Mouse (Mus musculus) forebrain, postnatal 0 days (tissue): Measurements from ENCODE around the gene Ubqlnl. TPM values are rescaled to one million over a fixed set of nuclear protein-coding genes. Genes with fewer than 3 reads are reported as not detected.

ENCODE experiments used
- ATAC-seq: fragments of 200-750 bp; cut with Nextera tagmentation; 2 replicates; pipeline ENCODE4 v1.8.0; 2017; ENCODE audit warnings: mild to moderate bottlenecking, moderate library complexity
- DNase-seq: peaks from one replicate; pipeline ENCODE4 v3.0.0-alpha.2; 2015
- H3K27ac ChIP-seq: fragments of 300-500 bp; sonication (generic); 2 replicates; pipeline ENCODE4 v1.5.1; 2014; ENCODE audit warnings: low read depth, mild to moderate bottlenecking, antibody characterized with exemption, low read length, moderate library complexity, mixed read lengths
- H3K27me3 ChIP-seq: fragments of 300-500 bp; sonication (generic); 2 replicates; pipeline ENCODE4 v1.6.1; 2014; ENCODE audit warnings: mild to moderate bottlenecking, low read length, mixed read lengths; ENCODE audit not compliant: insufficient read depth
- H3K36me3 ChIP-seq: fragments of 300-500 bp; sonication (generic); 2 replicates; pipeline ENCODE4 v1.6.1; 2014; ENCODE audit warnings: mild to moderate bottlenecking, moderate library complexity; ENCODE audit not compliant: insufficient read depth
- H3K4me1 ChIP-seq: fragments of 300-500 bp; sonication (generic); 2 replicates; pipeline ENCODE4 v1.6.1; 2014; ENCODE audit warnings: antibody characterized with exemption; ENCODE audit not compliant: insufficient read depth
- H3K4me2 ChIP-seq: fragments of 300-500 bp; sonication (generic); 2 replicates; pipeline ENCODE4 v1.6.1; 2014; ENCODE audit warnings: low read depth, mild to moderate bottlenecking, moderate library complexity
- H3K4me3 ChIP-seq: fragments of 300-500 bp; sonication (generic); 2 replicates; pipeline ENCODE4 v1.5.1; 2014; ENCODE audit warnings: low read depth, low read length, mixed read lengths
- H3K9ac ChIP-seq: fragments of 300-500 bp; sonication (generic); 2 replicates; pipeline ENCODE4 v1.6.1; 2014; ENCODE audit warnings: mild to moderate bottlenecking
- H3K9me3 ChIP-seq: fragments of 300-500 bp; sonication (generic); 2 replicates; pipeline ENCODE4 v1.6.1; 2016; ENCODE audit warnings: low read length
- CTCF ChIP-seq: sonication (generic); IDR thresholded peaks from 2 replicates; pipeline ENCODE4 v1.5.1; 2016; ENCODE audit warnings: antibody characterized with exemption, control low read depth, low read depth
- WGBS: fragments of 180-500 bp; shearing (Covaris S2); extraction: QIAGEN DNeasy Blood & Tissue Kit; methylation state at CpG from one replicate; pipeline ENCODE4 v1.1.7; 2014; 5-methylcytosine and 5-hydroxymethylcytosine counted together
- polyA plus RNA-seq: library from polyadenylated mRNA; unstranded; fragments of >200 nt; fragmentation: Nextera tagmentation; extraction: Ambion mirVana; gene quantifications from 2 replicates; pipeline ENCODE4 v1.2.1, GENCODE M21; 2015
- total RNA-seq: library from RNA; depleted of rRNA; stranded (reverse); fragments of >200 nt; gene quantifications from 2 replicates; pipeline ENCODE4 v1.2.3, GENCODE M21; 2014

Ubqlnl gene
- total and polyA plus RNA-seq, 2 experiments from 2014 or later: not detected

GRCm38 (mm10) chr7:104175085-104175484 is 24.7 kb upstream of the Ubqlnl start:
- H3K4me1 ChIP-seq: no peaks in the 10 kb centered on the region
- H3K9me3 ChIP-seq: no peaks in the 10 kb centered on the region
- ATAC-seq (no peak), DNase-seq (no peak)
- H3K27me3 ChIP-seq: no peaks in the 10 kb centered on the region
- H3K36me3 ChIP-seq: no peaks in the 10 kb centered on the region
- H3K4me2 ChIP-seq: no peak overlapping the region
- no peak for TF ChIP-seq CTCF
- no peak overlapping the region for H3K27ac ChIP-seq
- H3K9ac ChIP-seq: no peak overlapping the region
- H3K4me3 ChIP-seq: no peak overlapping the region
- 17% methylated on average over 1 of the region's 1 CpGs for WGBS

GRCm38 (mm10) chr7:104169634-104170204 is 19.4 kb upstream of the Ubqlnl start:
- whole genome bisulfite sequencing: 83% methylated on average over 6 of the region's 6 CpGs
- no peak for TF ChIP-seq CTCF

DNA sequence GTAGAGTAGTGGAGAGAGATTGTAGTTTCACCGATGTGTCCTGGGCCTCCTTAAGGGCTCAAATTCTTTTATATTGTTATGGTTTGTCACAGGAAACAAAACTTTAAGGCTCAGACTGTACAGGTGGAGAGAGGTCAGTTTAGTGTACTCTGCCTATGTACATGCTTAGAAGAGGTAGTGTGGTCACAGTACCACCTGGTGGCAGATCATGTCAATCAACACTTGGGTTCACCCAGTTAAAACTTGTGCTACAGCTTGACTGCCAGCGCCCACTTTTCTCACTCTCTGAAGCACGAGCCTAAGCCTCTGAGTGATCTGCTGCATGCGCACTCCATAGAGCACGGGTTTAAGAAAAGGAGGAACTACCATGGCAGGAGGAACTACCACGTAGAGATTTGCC is 16.7 kb upstream of the Ubqlnl start:
- Histone ChIP-seq H3K9ac (no peak overlapping the region), H3K4me1 (no peaks in the 10 kb centered on the region), H3K36me3 (no peaks in the 10 kb centered on the region), H3K27me3 (no peaks in the 10 kb centered on the region), H3K27ac (no peak overlapping the region), H3K4me3 (no peak overlapping the region), H3K4me2 (no peak overlapping the region), H3K9me3 (no peaks in the 10 kb centered on the region)
- ATAC-seq (no peak), DNase-seq (no peak)
- WGBS: 91% methylated on average over 6 of the region's 6 CpGs
- TF ChIP-seq CTCF: no peak

More at GRCm38 (mm10) chr7:104169634-104170204, 19.4 kb upstream of the Ubqlnl start:
- no peaks in the 10 kb centered on the region for H3K27me3 ChIP-seq
- no peak overlapping the region for H3K9ac ChIP-seq
- no peaks in the 10 kb centered on the region for H3K9me3 ChIP-seq
- ATAC-seq (no peak), DNase-seq (no peak)
- H3K4me2 ChIP-seq: no peak overlapping the region
- no peaks in the 10 kb centered on the region for H3K36me3 ChIP-seq
- H3K4me1 ChIP-seq: no peaks in the 10 kb centered on the region
- no peak overlapping the region for H3K4me3 ChIP-seq
- H3K27ac ChIP-seq: no peak overlapping the region

GRCm38 (mm10) chr7:104143179-104143578 is 7.2 kb downstream of the Ubqlnl start, which contains the start of gene Ubqln3:
Ubqln3 (minus strand) TSS chr7:104143279.
- DNase-seq (no peak), ATAC-seq (no peak)
- H3K27ac ChIP-seq: no peak within 1 kb of the TSS
- no peaks in the 10 kb centered on the region for H3K36me3 ChIP-seq
- no peak within 1 kb of the TSS for H3K9ac ChIP-seq
- 76% methylated on average over 3 of the region's 3 CpGs for WGBS
- no peak for TF ChIP-seq CTCF
- no peak within 1 kb of the TSS for H3K4me3 ChIP-seq
- no peaks in the 10 kb centered on the region for H3K4me1 ChIP-seq
- no peaks in the 10 kb centered on the region for H3K27me3 ChIP-seq
- H3K9me3 ChIP-seq: no peaks in the 10 kb centered on the region
- H3K4me2 ChIP-seq: no peak within 1 kb of the TSS

DNA sequence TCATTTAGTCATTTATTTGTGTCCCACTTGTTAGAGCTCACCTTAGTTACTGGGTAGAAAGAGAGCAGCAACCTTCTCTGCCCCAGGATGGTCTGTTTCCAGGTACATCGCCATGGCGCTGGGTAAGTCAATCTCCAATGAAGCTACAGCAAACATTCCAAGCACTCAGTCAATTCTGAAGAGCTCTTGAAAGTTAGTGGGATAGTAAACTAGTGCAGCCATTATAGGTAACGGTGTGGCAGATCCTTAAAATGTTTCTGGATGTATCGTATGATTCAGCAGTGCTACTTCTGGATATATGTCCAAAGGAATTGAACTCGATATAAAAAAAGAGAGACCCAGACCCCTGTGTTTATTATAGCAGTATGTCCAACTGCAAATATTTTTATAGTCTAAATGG is 13.1 kb downstream of the Ubqlnl start, which contains the start of gene Olfr643:
Gene Olfr643, minus strand, starts transcription at position 101 of the 400 bp plus-strand sequence.
- Histone ChIP-seq H3K4me1 (no peaks in the 10 kb centered on the region), H3K4me3 (no peak within 1 kb of the TSS), H3K36me3 (no peaks in the 10 kb centered on the region), H3K9ac (no peak within 1 kb of the TSS), H3K4me2 (no peak within 1 kb of the TSS), H3K27ac (no peak within 1 kb of the TSS), H3K27me3 (no peaks in the 10 kb centered on the region), H3K9me3 (no peaks in the 10 kb centered on the region)
- DNase-seq: no peak
- ATAC-seq: no peak
- TF ChIP-seq CTCF: no peak
- WGBS: 90% methylated on average over 5 of the region's 5 CpGs

GRCm38 (mm10) chr7:104129726-104130125 is 20.6 kb downstream of the Ubqlnl start, which contains the start of gene Ubqln5:
Ubqln5 (minus strand) TSS chr7:104129826.
- Histone ChIP-seq H3K4me2 (no peak within 1 kb of the TSS), H3K9me3 (no peaks in the 10 kb centered on the region), H3K4me3 (no peak within 1 kb of the TSS), H3K36me3 (no peaks in the 10 kb centered on the region), H3K4me1 (no peaks in the 10 kb centered on the region), H3K9ac (no peak within 1 kb of the TSS), H3K27ac (no peak within 1 kb of the TSS), H3K27me3 (no peaks in the 10 kb centered on the region)
- no peak for DNase-seq
- WGBS: 96% methylated on average over 5 of the region's 5 CpGs
- no peak for ATAC-seq
- no peak for TF ChIP-seq CTCF

DNA sequence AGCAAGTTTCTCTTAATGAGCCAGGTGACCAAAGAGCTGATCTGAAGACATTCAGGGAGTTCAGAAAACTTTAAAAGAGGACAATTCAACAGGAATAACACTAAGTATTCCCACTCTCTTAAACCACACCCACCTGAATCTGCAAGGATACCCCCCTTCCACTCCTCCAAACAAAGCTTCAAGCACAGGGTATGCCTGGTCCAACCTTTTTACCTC is 45.7 kb downstream of the Ubqlnl start, which contains the start of gene Olfr646:
Gene Olfr646, plus strand, starts transcription at position 117 of the 216 bp plus-strand sequence.
- DNase-seq: no peak
- Histone ChIP-seq H3K27me3 (no peaks in the 10 kb centered on the region), H3K4me2 (no peak within 1 kb of the TSS), H3K9me3 (no peaks in the 10 kb centered on the region), H3K4me3 (no peak within 1 kb of the TSS), H3K36me3 (no peaks in the 10 kb centered on the region), H3K9ac (no peak within 1 kb of the TSS), H3K27ac (no peak within 1 kb of the TSS), H3K4me1 (no peaks in the 10 kb centered on the region)
- no peak for ATAC-seq
- no peak for TF ChIP-seq CTCF
